Mouse (Mus musculus) bone marrow, adult 2 months (tissue): Measurements from ENCODE around the gene Bco1. TPM values are rescaled to one million over a fixed set of nuclear protein-coding genes. Genes with fewer than 3 reads are reported as not detected.

Experiments
- H3K27ac ChIP-seq: fragments of 200-500 bp; 2 replicates; pipeline ENCODE4 v1.5.1; 2012; ENCODE audit warnings: low read depth, mild to moderate bottlenecking, control low read depth, inconsistent platforms, low read length; ENCODE audit not compliant: control insufficient read depth, poor library complexity, insufficient read depth
- H3K4me1 ChIP-seq: fragments of 200-500 bp; 2 replicates; pipeline ENCODE4 v1.6.1; 2011; ENCODE audit warnings: low read length; ENCODE audit not compliant: control insufficient read depth, insufficient read depth
- H3K4me3 ChIP-seq: fragments of 200-500 bp; replicated peaks from 2 replicates; pipeline ENCODE3; 2011; ENCODE audit warnings: mild to moderate bottlenecking, low read depth, low read length, control low read depth; ENCODE audit not compliant: control insufficient read depth
- CTCF ChIP-seq: fragments of 200-500 bp; IDR thresholded peaks from 2 replicates; pipeline ENCODE4 v1.5.1; 2011; ENCODE audit warnings: low read length, control low read depth; ENCODE audit not compliant: control insufficient read depth, insufficient read depth
- POLR2A ChIP-seq: fragments of 200-500 bp; IDR thresholded peaks from 2 replicates; pipeline ENCODE4 v1.6.1; 2011; ENCODE audit warnings: low read depth, mild to moderate bottlenecking, control low read depth, low read length, borderline replicate concordance; ENCODE audit not compliant: control insufficient read depth
- WGBS: fragments of 180-500 bp; shearing (Covaris S2); methylation state at CpG from one replicate; pipeline ENCODE4 v1.1.7; 2018; 5-methylcytosine and 5-hydroxymethylcytosine counted together
- polyA plus RNA-seq: library from polyadenylated mRNA; stranded (reverse); fragments of >200 nt; gene quantifications from 2 replicates; pipeline ENCODE4 v1.2.4, GENCODE M21; 2011; ENCODE audit warnings: low replicate concordance; ENCODE audit not compliant: missing spikeins, insufficient read depth, insufficient read length

The Bco1 gene
- polyA plus RNA-seq, 1 experiment: not detected

- H3K4me3 ChIP-seq: no peak overlapping the region
- TF ChIP-seq POLR2A: no peak
- TF ChIP-seq CTCF: no peak
- H3K4me1 ChIP-seq: peaks cover 2% of the 10 kb centered on the region; the same call in 1 of the 2 replicates
- H3K27ac ChIP-seq: no peak overlapping the region
- WGBS: 94% methylated on average over 9 of the region's 9 CpGs
Measured at GRCm38 (mm10) chr8:117118409-117118808, 22.8 kb downstream of the Bco1 start.

GRCm38 (mm10) chr8:117121277-117121676 is 25.6 kb downstream of the Bco1 start:
- H3K4me3 ChIP-seq: no peak overlapping the region
- TF ChIP-seq CTCF (no peak), POLR2A (no peak)
- 42% methylated on average over 8 of the region's 8 CpGs for WGBS
- H3K4me1 ChIP-seq: peaks cover 2% of the 10 kb centered on the region; the same call in 1 of the 2 replicates
- no peak overlapping the region; the same call in 1 of the 2 replicates for H3K27ac ChIP-seq

GRCm38 (mm10) chr8:117123850-117124633 is 28.4 kb downstream of the Bco1 start:
- Histone ChIP-seq H3K27ac (no peak overlapping the region), H3K4me3 (no peak overlapping the region), H3K4me1 (peaks cover 2% of the 10 kb centered on the region; the same call in 1 of the 2 replicates)
- no peak for TF ChIP-seq CTCF
- TF ChIP-seq POLR2A: no peak
- 60% methylated on average over 13 of the region's 13 CpGs for WGBS

- WGBS: 71% methylated on average over 3 of the region's 3 CpGs
- peaks cover 2% of the 10 kb centered on the region; the same call in 1 of the 2 replicates for H3K4me1 ChIP-seq
Measured at GRCm38 (mm10) chr8:117125854-117126253, 30.2 kb downstream of the Bco1 start.

GRCm38 (mm10) chr8:117126411-117126810 is 30.8 kb downstream of the Bco1 start:
- TF ChIP-seq POLR2A (no peak), CTCF (no peak)
- WGBS: 52% methylated on average over 3 of the region's 3 CpGs

More at GRCm38 (mm10) chr8:117125854-117126253, 30.2 kb downstream of the Bco1 start:
- Histone ChIP-seq H3K27ac (no peak overlapping the region), H3K4me3 (no peak overlapping the region)
- TF ChIP-seq CTCF: no peak
- TF ChIP-seq POLR2A: no peak

GRCm38 (mm10) chr8:117127063-117127462 is 31.4 kb downstream of the Bco1 start:
- no peak overlapping the region for H3K4me3 ChIP-seq
- no peak overlapping the region for H3K27ac ChIP-seq
- H3K4me1 ChIP-seq: no peaks in the 10 kb centered on the region
- TF ChIP-seq POLR2A (no peak), CTCF (peak; percentile 49)
- WGBS: 32% methylated on average over 8 of the region's 8 CpGs

More at GRCm38 (mm10) chr8:117126411-117126810, 30.8 kb downstream of the Bco1 start:
- Histone ChIP-seq H3K27ac (no peak overlapping the region), H3K4me3 (no peak overlapping the region), H3K4me1 (peaks cover 2% of the 10 kb centered on the region; the same call in 1 of the 2 replicates)

GRCm38 (mm10) chr8:117133702-117134101 is 38.0 kb downstream of the Bco1 start:
- H3K4me1 ChIP-seq: no peaks in the 10 kb centered on the region
- no peak overlapping the region for H3K27ac ChIP-seq
- no peak for TF ChIP-seq CTCF
- WGBS: 51% methylated on average over 3 of the region's 3 CpGs
- no peak overlapping the region for H3K4me3 ChIP-seq

- TF ChIP-seq POLR2A (no peak), CTCF (no peak)
Measured at GRCm38 (mm10) chr8:117136351-117136750, 40.7 kb downstream of the Bco1 start.

More at GRCm38 (mm10) chr8:117136351-117136750, 40.7 kb downstream of the Bco1 start:
- Histone ChIP-seq H3K27ac (no peak overlapping the region), H3K4me3 (no peak overlapping the region), H3K4me1 (no peaks in the 10 kb centered on the region)
- WGBS: 87% methylated on average over 4 of the region's 4 CpGs
